Mouse (Mus musculus) brain, embryonic 14.5 days (tissue): ENCODE data around the gene Cfap69. TPM values are rescaled to one million over a fixed set of nuclear protein-coding genes. Genes with fewer than 3 reads are reported as not detected.

Experiments
- DNase-seq: peaks from one replicate; pipeline ENCODE4 v3.0.0-alpha.2; 2011; ENCODE audit warnings: low read depth
- CTCF ChIP-seq: fragments of 200-500 bp; IDR thresholded peaks from 2 replicates; pipeline ENCODE4 v1.5.1; 2012; ENCODE audit warnings: inconsistent platforms, mild to moderate bottlenecking, moderate library complexity, borderline replicate concordance; ENCODE audit not compliant: insufficient read depth, insufficient read length; ENCODE audit errors: extremely low read depth
- POLR2A ChIP-seq: fragments of 200-500 bp; IDR thresholded peaks from 2 replicates; pipeline ENCODE4 v1.6.1; 2012; ENCODE audit warnings: mild to moderate bottlenecking, inconsistent platforms, borderline replicate concordance; ENCODE audit not compliant: poor library complexity, insufficient read depth, insufficient read length, severe bottlenecking; ENCODE audit errors: extremely low read depth
- polyA plus RNA-seq: library from polyadenylated mRNA; depleted of rRNA; stranded (reverse); fragments of >200 nt; gene quantifications from 2 replicates; pipeline ENCODE4 v1.2.3, GENCODE M21; 2012

Cfap69 gene
- polyA plus RNA-seq, 1 experiment = 9.2 TPM

- no peak for DNase-seq
- TF ChIP-seq CTCF (no peak), POLR2A (no peak)
Measured at GRCm38 (mm10) chr5:5648817-5649569, 15.0 kb downstream of the Cfap69 start.

- TF ChIP-seq POLR2A (no peak), CTCF (no peak)
- DNase-seq = peak; percentile 72
Measured at GRCm38 (mm10) chr5:5646173-5646572, 17.9 kb downstream of the Cfap69 start.

- DNase-seq = no peak
- TF ChIP-seq POLR2A (no peak), CTCF (no peak)
Measured at GRCm38 (mm10) chr5:5638496-5638895, 25.5 kb downstream of the Cfap69 start.

GRCm38 (mm10) chr5:5625491-5625890 is 38.5 kb downstream of the Cfap69 start:
- DNase-seq = no peak
- TF ChIP-seq CTCF (no peak), POLR2A (no peak)

- DNase-seq = no peak
- TF ChIP-seq CTCF = no peak
- TF ChIP-seq POLR2A = no peak
Measured at GRCm38 (mm10) chr5:5618329-5618728, 45.7 kb downstream of the Cfap69 start.

- TF ChIP-seq POLR2A (no peak), CTCF (no peak)
- no peak for DNase-seq
Measured at GRCm38 (mm10) chr5:5610540-5610939, 53.5 kb downstream of the Cfap69 start.

GRCm38 (mm10) chr5:5587686-5588085 is 76.4 kb downstream of the Cfap69 start:
- DNase-seq = no peak
- TF ChIP-seq POLR2A (no peak), CTCF (no peak)

- TF ChIP-seq CTCF = no peak
- TF ChIP-seq POLR2A = no peak
- DNase-seq = peak; percentile 65
Measured at GRCm38 (mm10) chr5:5573749-5574317, 90.2 kb downstream of the Cfap69 start, which contains the start of gene Gm8773. Gm8773 (plus strand) TSS chr5:5573799.

- TF ChIP-seq POLR2A = no peak
- TF ChIP-seq CTCF = no peak
- no peak for DNase-seq
Measured at GRCm38 (mm10) chr5:5562435-5562834, 101.6 kb downstream of the Cfap69 start.

- DNase-seq = no peak
- TF ChIP-seq CTCF (no peak), POLR2A (no peak)
Measured at GRCm38 (mm10) chr5:5561041-5561706, 102.9 kb downstream of the Cfap69 start.

GRCm38 (mm10) chr5:5559798-5560197 is 104.2 kb downstream of the Cfap69 start:
- TF ChIP-seq CTCF = no peak
- TF ChIP-seq POLR2A = no peak
- DNase-seq = no peak
